Mouse (Mus musculus) liver, adult 2 months (tissue): ENCODE measurements around the gene Trpm5. TPM values are rescaled to one million over a fixed set of nuclear protein-coding genes. Genes with fewer than 3 reads are reported as not detected.

ENCODE experiments used
- DNase-seq: peaks from one replicate; pipeline ENCODE4 v3.0.0-alpha.2; 2011; ENCODE audit warnings: low read depth, low spot score; ENCODE audit errors: extremely low read depth
- H3K27ac ChIP-seq: fragments of 200-500 bp; replicated peaks from 2 replicates; pipeline ENCODE4 v1.5.1; 2012; ENCODE audit warnings: low read depth, mild to moderate bottlenecking, control low read depth, inconsistent platforms, low read length; ENCODE audit not compliant: insufficient read depth
- H3K27me3 ChIP-seq: fragments of 200-500 bp; 2 replicates; pipeline ENCODE4 v1.6.1; 2012; ENCODE audit warnings: mild to moderate bottlenecking, moderate library complexity, low read length, inconsistent platforms; ENCODE audit not compliant: control insufficient read depth, insufficient read depth
- H3K36me3 ChIP-seq: fragments of 200-500 bp; 2 replicates; pipeline ENCODE4 v1.6.1; 2012; ENCODE audit warnings: low read length, inconsistent platforms; ENCODE audit not compliant: control insufficient read depth, insufficient read depth
- H3K4me1 ChIP-seq: fragments of 200-500 bp; 2 replicates; pipeline ENCODE4 v1.6.1; 2011; ENCODE audit warnings: low read length; ENCODE audit not compliant: control insufficient read depth, insufficient read depth
- H3K4me3 ChIP-seq: fragments of 200-500 bp; 2 replicates; pipeline ENCODE4 v1.5.1; 2011; ENCODE audit warnings: low read depth, mild to moderate bottlenecking, control low read depth, low read length, moderate library complexity; ENCODE audit not compliant: insufficient read depth
- H3K79me2 ChIP-seq: fragments of 200-500 bp; 2 replicates; pipeline ENCODE4 v1.6.1; 2012; ENCODE audit warnings: inconsistent platforms, mild to moderate bottlenecking, low read length, moderate library complexity; ENCODE audit not compliant: control insufficient read depth, insufficient read depth
- H3K9ac ChIP-seq: fragments of 200-500 bp; 2 replicates; pipeline ENCODE4 v1.6.1; 2012; ENCODE audit warnings: low read depth, mild to moderate bottlenecking, control low read depth, inconsistent platforms, low read length
- CTCF ChIP-seq: fragments of 200-500 bp; IDR thresholded peaks from 2 replicates; pipeline ENCODE4 v1.5.1; 2011; ENCODE audit warnings: low read depth, low read length, control low read depth
- POLR2A ChIP-seq: fragments of 200-500 bp; IDR thresholded peaks from 2 replicates; pipeline ENCODE4 v1.6.1; 2011; ENCODE audit warnings: low read length, control low read depth; ENCODE audit not compliant: insufficient read depth; ENCODE audit errors: extremely low read depth
- WGBS: fragments of 180-500 bp; shearing (Covaris S2); methylation state at CpG from one replicate; pipeline ENCODE4 v1.1.7; 2018; 5-methylcytosine and 5-hydroxymethylcytosine counted together
- polyA plus RNA-seq: library from polyadenylated mRNA; depleted of rRNA; stranded (reverse); fragments of >200 nt; gene quantifications from 2 replicates; pipeline ENCODE4 v1.2.3, GENCODE M21; 2012
- total RNA-seq: library from RNA; depleted of rRNA; stranded (reverse); fragments of >200 nt; gene quantifications from 2 replicates; pipeline ENCODE4 v1.2.3, GENCODE M21; 2014

The Trpm5 gene
- total and polyA plus RNA-seq, 2 experiments = under 0.01 to 0.02 TPM

GRCm38 (mm10) chr7:143069751-143070400 lies 24.6 kb downstream of the Trpm5 start:
- 7% methylated on average over 30 of the region's 30 CpGs for WGBS
- Histone ChIP-seq H3K4me1 (peaks cover 15% of the 10 kb centered on the region; the same call in 1 of the 2 replicates), H3K9ac (peak overlapping the region; percentile 77), H3K27ac (peak overlapping the region; percentile 38), H3K36me3 (no peaks in the 10 kb centered on the region), H3K27me3 (no peaks in the 10 kb centered on the region), H3K4me3 (peak overlapping the region; percentile 74), H3K79me2 (no peaks in the 10 kb centered on the region)
- no peak for DNase-seq
- TF ChIP-seq POLR2A = no peak
- no peak for TF ChIP-seq CTCF

DNA sequence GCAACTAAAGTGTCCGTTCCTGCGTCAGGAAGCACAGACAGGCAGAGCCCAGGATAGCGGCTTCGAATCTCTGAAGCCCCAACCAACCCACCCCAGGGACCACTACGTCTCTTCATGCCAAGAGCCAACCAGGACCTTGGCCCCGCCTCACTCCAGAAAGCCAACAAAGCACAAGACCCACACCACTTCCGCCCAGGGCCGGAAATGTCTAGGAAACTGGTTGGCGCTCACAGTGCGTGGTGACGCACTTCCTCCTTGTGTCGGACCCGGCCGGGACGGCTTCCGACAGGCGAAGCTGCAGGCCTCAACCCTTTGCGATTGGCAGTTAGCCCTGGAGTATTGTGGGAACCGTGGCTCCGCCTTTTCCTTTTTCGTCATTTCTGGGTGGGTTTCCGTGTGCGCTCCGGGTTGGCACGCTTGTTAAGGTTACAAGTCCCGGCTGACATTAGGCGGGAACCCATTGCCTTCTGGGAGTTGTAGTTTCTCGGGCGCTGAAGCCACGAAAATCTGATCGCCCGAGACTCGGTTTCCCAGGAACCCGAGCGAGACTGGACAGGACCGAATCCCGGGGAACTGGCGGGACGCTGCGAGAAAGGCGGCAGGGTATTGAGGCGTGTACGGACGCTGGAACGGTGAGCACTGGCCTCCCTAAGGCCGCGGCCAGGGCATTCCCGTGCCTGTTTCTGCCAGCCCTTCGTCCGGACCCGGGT lies 25.4 kb downstream of the Trpm5 start, which contains the start of gene Tssc4:
Gene Tssc4, plus strand, starts transcription at position 368 of the 710 bp plus-strand sequence.
- TF ChIP-seq CTCF = no peak
- TF ChIP-seq POLR2A = 0 out of 2 replicates have a peak, but pooled peaks have one; percentile 59
- Histone ChIP-seq H3K36me3 (peaks cover 2% of the 10 kb centered on the region; the same call in 1 of the 2 replicates), H3K79me2 (no peaks in the 10 kb centered on the region), H3K4me3 (peak within 1 kb of the TSS; percentile 74), H3K27ac (peak within 1 kb of the TSS; percentile 73), H3K4me1 (peaks cover 15% of the 10 kb centered on the region; the same call in 1 of the 2 replicates), H3K9ac (peak within 1 kb of the TSS; percentile 77), H3K27me3 (no peaks in the 10 kb centered on the region)
- peak; percentile 99 for DNase-seq
- WGBS = 1% methylated on average over 51 of the region's 51 CpGs

GRCm38 (mm10) chr7:143068316-143068881 lies 26.0 kb downstream of the Trpm5 start:
- peak overlapping the region; percentile 73 for H3K27ac ChIP-seq
- H3K9ac ChIP-seq = peak overlapping the region; percentile 27
- no peak for DNase-seq
- TF ChIP-seq CTCF = no peak
- TF ChIP-seq POLR2A = no peak
- 60% methylated on average over 13 of the region's 13 CpGs for WGBS
- H3K36me3 ChIP-seq = peaks cover 6% of the 10 kb centered on the region
- H3K79me2 ChIP-seq = no peaks in the 10 kb centered on the region
- H3K27me3 ChIP-seq = no peaks in the 10 kb centered on the region
- peaks cover 15% of the 10 kb centered on the region; the same call in 1 of the 2 replicates for H3K4me1 ChIP-seq
- no peak overlapping the region; the same call in 1 of the 2 replicates for H3K4me3 ChIP-seq

- TF ChIP-seq CTCF = no peak
- TF ChIP-seq POLR2A = no peak
- no peak for DNase-seq
- Histone ChIP-seq H3K36me3 (peaks cover 11% of the 10 kb centered on the region), H3K27me3 (no peaks in the 10 kb centered on the region), H3K79me2 (no peaks in the 10 kb centered on the region), H3K4me1 (peaks cover 15% of the 10 kb centered on the region; the same call in 1 of the 2 replicates), H3K4me3 (no peak overlapping the region), H3K27ac (no peak overlapping the region), H3K9ac (no peak overlapping the region)
- WGBS = 93% methylated on average over 3 of the region's 3 CpGs
These were observed 26.5 kb downstream of the Trpm5 start for GRCm38 (mm10) chr7:143067897-143068296.

DNA sequence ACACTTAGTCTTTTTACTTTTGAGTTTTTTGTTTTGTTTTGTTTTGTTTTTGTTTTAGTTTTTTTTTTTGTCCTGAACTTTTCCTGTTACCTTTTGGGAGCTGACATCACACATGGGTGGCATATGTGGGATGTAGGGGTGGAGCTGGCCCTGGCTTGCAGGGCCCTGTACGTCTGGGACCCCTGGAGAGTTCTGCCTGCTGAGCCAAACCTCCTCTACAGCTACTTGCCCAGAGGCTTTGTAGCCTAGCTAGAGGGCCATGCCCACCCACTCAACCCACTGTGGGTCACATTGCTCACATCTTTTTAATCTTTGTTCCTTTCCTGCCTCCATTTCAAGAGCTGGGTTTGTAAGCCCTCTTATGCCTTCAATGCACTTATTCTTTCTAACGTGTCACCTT lies 27.0 kb downstream of the Trpm5 start:
- H3K9ac ChIP-seq = no peak overlapping the region
- no peak overlapping the region for H3K4me3 ChIP-seq
- TF ChIP-seq CTCF (no peak), POLR2A (no peak)
- 79% methylated on average over 2 of the region's 2 CpGs for WGBS
- no peaks in the 10 kb centered on the region for H3K79me2 ChIP-seq
- DNase-seq = no peak
- H3K27me3 ChIP-seq = no peaks in the 10 kb centered on the region
- no peak overlapping the region for H3K27ac ChIP-seq
- peaks cover 15% of the 10 kb centered on the region; the same call in 1 of the 2 replicates for H3K4me1 ChIP-seq
- H3K36me3 ChIP-seq = peaks cover 14% of the 10 kb centered on the region
